Mouse (Mus musculus) c-Kit-negative CD71-positive TER-119-positive erythroid progenitor cells, embryonic 14.5 days (primary cell): Measurements from ENCODE around the gene Ndufs6.

ENCODE experiments used
- DNase-seq: peaks from one replicate; pipeline ENCODE4 v3.0.0-alpha.2; 2013; ENCODE audit warnings: low read depth, low spot score

The Ndufs6 gene

GRCm38 (mm10) chr13:73306085-73306410 is 22.3 kb downstream of the Ndufs6 start:
- DNase-seq, result no peak

- no peak for DNase-seq
Observed at GRCm38 (mm10) chr13:73305398-73306084, 22.8 kb downstream of the Ndufs6 start.

- DNase-seq, result no peak
Observed at GRCm38 (mm10) chr13:73304729-73305128, 23.6 kb downstream of the Ndufs6 start.

GRCm38 (mm10) chr13:73299322-73299721 is 29.0 kb downstream of the Ndufs6 start:
- no peak for DNase-seq

GRCm38 (mm10) chr13:73298717-73299116 is 29.6 kb downstream of the Ndufs6 start:
- DNase-seq, result no peak

- DNase-seq, result no peak
Observed at GRCm38 (mm10) chr13:73291102-73291501, 37.2 kb downstream of the Ndufs6 start.

- DNase-seq, result no peak
Observed at GRCm38 (mm10) chr13:73290206-73290605, 38.1 kb downstream of the Ndufs6 start.

GRCm38 (mm10) chr13:73283534-73283933 is 44.8 kb downstream of the Ndufs6 start:
- DNase-seq, result no peak

GRCm38 (mm10) chr13:73282407-73282806 is 45.9 kb downstream of the Ndufs6 start:
- DNase-seq, result no peak

- DNase-seq, result no peak
Observed at GRCm38 (mm10) chr13:73279196-73279595, 49.1 kb downstream of the Ndufs6 start.

- no peak for DNase-seq
Observed at GRCm38 (mm10) chr13:73277797-73278196, 50.5 kb downstream of the Ndufs6 start.

- no peak for DNase-seq
Observed at GRCm38 (mm10) chr13:73277361-73277760, 51.0 kb downstream of the Ndufs6 start.

- no peak for DNase-seq
Observed at GRCm38 (mm10) chr13:73273536-73273935, 54.8 kb downstream of the Ndufs6 start.

GRCm38 (mm10) chr13:73272794-73273282 is 55.5 kb downstream of the Ndufs6 start:
- no peak for DNase-seq

- DNase-seq, result no peak
Observed at GRCm38 (mm10) chr13:73271336-73272242, 56.8 kb downstream of the Ndufs6 start.

- DNase-seq, result no peak
Observed at GRCm38 (mm10) chr13:73270451-73271081, 57.8 kb downstream of the Ndufs6 start.

GRCm38 (mm10) chr13:73269891-73270290 is 58.5 kb downstream of the Ndufs6 start:
- DNase-seq, result no peak
